Mouse (Mus musculus): ENCODE results near the gene Zfp446. TPM values are rescaled to one million over a fixed set of nuclear protein-coding genes. Genes with fewer than 3 reads are reported as not detected.

The Zfp446 gene
- polyA plus RNA-seq, 1 experiment from 2014 or later: 5.5 TPM

GRCm38 (mm10) chr7:12954896-12955295 is 22.8 kb upstream of the Zfp446 start:
- no peak for ATAC-seq (replicated peaks; ENCODE audit: insufficient number of reproducible peaks, low FRiP score, low TSS enrichment)
- Histone ChIP-seq H3K27ac (ENCODE audit: low read depth, low read length) (no peak overlapping the region), H3K9ac (ENCODE audit: low read depth, low read length) (no peak overlapping the region), H3K4me1 (ENCODE audit: control insufficient read depth, insufficient read depth, low read length) (0 out of 2 replicates have a peak, but pooled peaks cover 3% of the 10 kb centered on the region), H3K36me3 (ENCODE audit: control insufficient read depth, insufficient read depth, low read length) (no peaks in the 10 kb centered on the region), H3K4me2 (no peak overlapping the region), H3K9me3 (replicated peaks; ENCODE audit: control insufficient read depth, low read length) (no peaks in the 10 kb centered on the region), H3K4me3 (ENCODE audit: low read depth, low read length) (no peak overlapping the region), H3K27me3 (ENCODE audit: control insufficient read depth, insufficient read depth, low read length) (no peaks in the 10 kb centered on the region)
- WGBS (ENCODE audit: insufficient replicate concordance): 48% methylated on average over 3 of the region's 3 CpGs

DNA sequence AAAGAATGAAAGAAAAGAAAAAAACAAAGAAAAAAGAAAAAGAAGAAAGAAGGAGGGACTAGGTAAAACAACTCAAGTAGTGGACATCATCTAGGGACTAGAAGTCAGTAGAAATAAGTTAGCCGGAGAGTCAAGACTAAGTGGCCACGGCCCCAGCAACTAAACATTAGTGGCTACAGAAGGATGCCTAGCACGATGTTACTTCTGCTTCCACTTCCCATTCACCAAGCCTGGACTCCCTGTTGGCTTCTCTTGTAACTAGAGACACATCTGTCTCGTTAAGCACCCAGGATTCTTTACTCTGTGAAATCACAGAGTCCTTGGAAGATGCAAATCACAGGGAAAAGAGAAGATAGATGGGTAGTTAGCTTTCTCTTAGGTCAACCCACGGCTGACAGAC is 20.1 kb upstream of the Zfp446 start:
- no peaks in the 10 kb centered on the region for H3K4me1 ChIP-seq (ENCODE audit: control insufficient read depth, insufficient read depth, low read length)
- no peaks in the 10 kb centered on the region for H3K36me3 ChIP-seq (ENCODE audit: control insufficient read depth, insufficient read depth, low read length)
- H3K27me3 ChIP-seq (ENCODE audit: control insufficient read depth, insufficient read depth, low read length): no peaks in the 10 kb centered on the region
- no peaks in the 10 kb centered on the region for H3K9me3 ChIP-seq (replicated peaks; ENCODE audit: control insufficient read depth, low read length)
- ATAC-seq (replicated peaks; ENCODE audit: insufficient number of reproducible peaks, low FRiP score, low TSS enrichment): no peak
- H3K4me2 ChIP-seq: no peak overlapping the region
- H3K27ac ChIP-seq (ENCODE audit: low read depth, low read length): no peak overlapping the region
- no peak overlapping the region for H3K4me3 ChIP-seq (ENCODE audit: low read depth, low read length)
- H3K9ac ChIP-seq (ENCODE audit: low read depth, low read length): no peak overlapping the region
- 63% methylated on average over 5 of the region's 5 CpGs for WGBS (ENCODE audit: insufficient replicate concordance)

DNA sequence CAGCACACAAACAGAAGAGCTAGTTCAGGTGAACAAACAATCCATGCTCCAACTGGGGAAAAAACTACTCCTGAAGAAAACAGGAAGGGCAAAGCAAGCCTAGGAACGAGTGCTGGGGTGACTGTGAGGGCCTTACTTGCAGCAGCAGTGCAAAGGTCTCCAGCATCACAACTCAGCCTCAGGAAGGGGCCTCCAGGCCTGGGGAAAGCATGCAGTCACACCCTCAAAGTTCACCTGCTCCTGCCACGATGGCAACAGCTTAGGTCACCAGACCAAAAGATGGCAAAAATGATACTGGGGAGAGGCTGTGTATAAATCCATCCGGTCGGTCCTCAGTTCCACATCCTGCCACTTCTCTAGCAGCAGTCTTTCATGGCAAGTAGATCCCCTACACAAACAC is 18.7 kb upstream of the Zfp446 start:
- H3K4me1 ChIP-seq (ENCODE audit: control insufficient read depth, insufficient read depth, low read length): no peaks in the 10 kb centered on the region
- WGBS (ENCODE audit: insufficient replicate concordance): 79% methylated on average over 4 of the region's 4 CpGs
- no peak overlapping the region for H3K9ac ChIP-seq (ENCODE audit: low read depth, low read length)
- H3K36me3 ChIP-seq (ENCODE audit: control insufficient read depth, insufficient read depth, low read length): no peaks in the 10 kb centered on the region
- ATAC-seq (replicated peaks; ENCODE audit: insufficient number of reproducible peaks, low FRiP score, low TSS enrichment): no peak
- no peaks in the 10 kb centered on the region for H3K9me3 ChIP-seq (replicated peaks; ENCODE audit: control insufficient read depth, low read length)
- no peaks in the 10 kb centered on the region for H3K27me3 ChIP-seq (ENCODE audit: control insufficient read depth, insufficient read depth, low read length)
- H3K27ac ChIP-seq (ENCODE audit: low read depth, low read length): no peak overlapping the region
- H3K4me2 ChIP-seq: no peak overlapping the region
- no peak overlapping the region for H3K4me3 ChIP-seq (ENCODE audit: low read depth, low read length)

DNA sequence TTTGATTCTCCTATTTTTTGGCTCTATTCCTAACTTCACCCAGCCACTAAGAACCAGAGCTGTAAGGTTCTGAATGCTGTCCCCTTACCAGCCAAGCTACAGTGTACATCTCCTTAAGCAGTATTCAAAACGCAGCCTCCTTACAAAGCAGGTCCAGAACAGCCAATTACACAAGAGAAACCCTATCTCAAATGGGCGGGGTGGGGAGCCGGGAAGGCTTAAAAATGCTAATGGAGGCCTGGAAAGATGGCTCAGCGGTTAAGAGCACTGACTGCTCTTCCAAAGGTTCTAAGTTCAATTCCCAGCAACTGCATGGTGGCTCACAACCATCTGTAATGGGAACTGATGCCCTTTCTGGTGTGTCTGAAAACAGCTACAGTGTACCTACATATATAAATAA is 17.9 kb upstream of the Zfp446 start:
- Histone ChIP-seq H3K9ac (ENCODE audit: low read depth, low read length) (no peak overlapping the region), H3K4me3 (ENCODE audit: low read depth, low read length) (no peak overlapping the region), H3K9me3 (replicated peaks; ENCODE audit: control insufficient read depth, low read length) (no peaks in the 10 kb centered on the region), H3K4me1 (ENCODE audit: control insufficient read depth, insufficient read depth, low read length) (no peaks in the 10 kb centered on the region), H3K4me2 (no peak overlapping the region), H3K27me3 (ENCODE audit: control insufficient read depth, insufficient read depth, low read length) (no peaks in the 10 kb centered on the region), H3K36me3 (ENCODE audit: control insufficient read depth, insufficient read depth, low read length) (no peaks in the 10 kb centered on the region), H3K27ac (ENCODE audit: low read depth, low read length) (no peak overlapping the region)
- 22% methylated on average over 4 of the region's 4 CpGs for WGBS (ENCODE audit: insufficient replicate concordance)
- ATAC-seq (replicated peaks; ENCODE audit: insufficient number of reproducible peaks, low FRiP score, low TSS enrichment): no peak

- peak overlapping the region; percentile 76 for H3K4me2 ChIP-seq
- peaks cover 5% of the 10 kb centered on the region for H3K4me1 ChIP-seq (ENCODE audit: control insufficient read depth, insufficient read depth, low read length)
- no peaks in the 10 kb centered on the region for H3K9me3 ChIP-seq (replicated peaks; ENCODE audit: control insufficient read depth, low read length)
- no peaks in the 10 kb centered on the region for H3K27me3 ChIP-seq (ENCODE audit: control insufficient read depth, insufficient read depth, low read length)
- peak overlapping the region; percentile 80 for H3K9ac ChIP-seq (ENCODE audit: low read depth, low read length)
- ATAC-seq (replicated peaks; ENCODE audit: insufficient number of reproducible peaks, low FRiP score, low TSS enrichment): peak; percentile 43
- H3K4me3 ChIP-seq (ENCODE audit: low read depth, low read length): peak overlapping the region; percentile 61
- H3K27ac ChIP-seq (ENCODE audit: low read depth, low read length): peak overlapping the region; percentile 88
- H3K36me3 ChIP-seq (ENCODE audit: control insufficient read depth, insufficient read depth, low read length): no peaks in the 10 kb centered on the region
- 6% methylated on average over 29 of the region's 29 CpGs for WGBS (ENCODE audit: insufficient replicate concordance)
These were observed 16.0 kb upstream of the Zfp446 start for GRCm38 (mm10) chr7:12961511-12962141.

GRCm38 (mm10) chr7:12965678-12966091 is 12.0 kb upstream of the Zfp446 start, which contains the start of gene Zfp324:
Gene Zfp324 (plus strand): TSS chr7:12965838.
- no peaks in the 10 kb centered on the region for H3K9me3 ChIP-seq (replicated peaks; ENCODE audit: control insufficient read depth, low read length)
- peaks cover 11% of the 10 kb centered on the region for H3K36me3 ChIP-seq (ENCODE audit: control insufficient read depth, insufficient read depth, low read length)
- peak within 1 kb of the TSS; percentile 91 for H3K4me3 ChIP-seq (ENCODE audit: low read depth, low read length)
- peak within 1 kb of the TSS; percentile 93 for H3K9ac ChIP-seq (ENCODE audit: low read depth, low read length)
- peak within 1 kb of the TSS; percentile 90 for H3K27ac ChIP-seq (ENCODE audit: low read depth, low read length)
- peak within 1 kb of the TSS; percentile 97 for H3K4me2 ChIP-seq
- H3K4me1 ChIP-seq (ENCODE audit: control insufficient read depth, insufficient read depth, low read length): peaks cover 8% of the 10 kb centered on the region
- under 1% methylated on average over 23 of the region's 23 CpGs for WGBS (ENCODE audit: insufficient replicate concordance)
- peak; percentile 92 for ATAC-seq (replicated peaks; ENCODE audit: insufficient number of reproducible peaks, low FRiP score, low TSS enrichment)
- no peaks in the 10 kb centered on the region for H3K27me3 ChIP-seq (ENCODE audit: control insufficient read depth, insufficient read depth, low read length)

DNA sequence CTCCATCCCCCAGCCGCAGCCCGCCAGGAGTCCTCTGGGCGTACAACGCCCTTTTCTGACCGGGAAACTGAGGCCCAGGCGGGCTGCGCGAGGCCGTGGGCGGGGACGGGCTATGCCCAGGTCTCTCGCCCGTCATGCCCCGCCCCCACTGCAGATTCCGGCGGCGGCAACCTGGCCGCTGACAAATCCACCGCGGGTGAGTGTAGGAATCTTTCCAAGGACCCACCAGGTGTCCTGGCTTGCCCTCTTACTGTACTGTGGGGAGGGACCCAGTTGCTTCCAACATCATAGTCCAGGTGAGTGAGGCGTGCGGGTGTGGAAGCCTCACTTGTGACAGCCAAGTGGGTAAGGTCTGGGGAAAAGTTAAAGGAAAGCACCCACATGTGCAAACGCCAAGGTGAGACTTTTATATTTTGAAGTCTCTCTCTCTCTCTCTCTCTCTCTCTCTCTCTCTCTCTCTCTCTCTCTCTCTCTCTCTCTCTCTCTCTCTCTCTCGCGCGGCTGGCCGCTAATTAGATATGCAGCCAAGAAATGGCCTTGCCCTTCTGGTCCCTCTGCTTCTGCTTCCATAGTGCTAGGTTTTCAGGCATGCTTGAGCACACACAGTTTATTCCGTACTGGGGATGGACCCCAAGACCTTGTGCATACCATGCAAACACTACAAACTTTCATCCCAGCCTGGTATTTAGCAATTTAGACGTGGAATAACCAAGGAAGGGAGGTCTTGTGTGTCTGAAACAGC is 11.4 kb upstream of the Zfp446 start:
- Histone ChIP-seq H3K4me1 (ENCODE audit: control insufficient read depth, insufficient read depth, low read length) (peaks cover 8% of the 10 kb centered on the region), H3K27ac (ENCODE audit: low read depth, low read length) (peak overlapping the region; percentile 90), H3K27me3 (ENCODE audit: control insufficient read depth, insufficient read depth, low read length) (no peaks in the 10 kb centered on the region), H3K9ac (ENCODE audit: low read depth, low read length) (peak overlapping the region; percentile 93), H3K4me2 (peak overlapping the region; percentile 97), H3K9me3 (replicated peaks; ENCODE audit: control insufficient read depth, low read length) (no peaks in the 10 kb centered on the region), H3K4me3 (ENCODE audit: low read depth, low read length) (peak overlapping the region; percentile 91), H3K36me3 (ENCODE audit: control insufficient read depth, insufficient read depth, low read length) (peaks cover 17% of the 10 kb centered on the region)
- peak; percentile 78 for ATAC-seq (replicated peaks; ENCODE audit: insufficient number of reproducible peaks, low FRiP score, low TSS enrichment)
- under 1% methylated on average over 29 of the region's 29 CpGs for WGBS (ENCODE audit: insufficient replicate concordance)

DNA sequence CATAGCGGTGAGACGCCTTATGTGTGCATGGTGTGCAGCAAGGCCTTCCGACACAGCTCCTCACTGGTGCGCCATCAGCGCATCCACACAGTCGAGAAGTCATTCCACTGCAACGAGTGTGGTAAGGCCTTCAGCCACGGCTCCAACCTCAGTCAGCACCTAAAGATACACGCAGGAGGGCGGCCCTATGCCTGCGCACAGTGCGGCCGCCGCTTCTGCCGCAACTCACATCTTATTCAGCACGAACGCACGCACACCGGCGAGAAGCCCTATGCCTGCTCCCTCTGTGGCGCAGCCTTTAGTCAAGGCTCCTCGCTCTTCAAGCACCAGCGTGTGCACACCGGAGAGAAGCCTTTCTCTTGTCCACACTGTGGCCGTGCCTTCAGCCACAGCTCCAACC is 6.7 kb upstream of the Zfp446 start:
- Histone ChIP-seq H3K27me3 (ENCODE audit: control insufficient read depth, insufficient read depth, low read length) (no peaks in the 10 kb centered on the region), H3K4me3 (ENCODE audit: low read depth, low read length) (no peak overlapping the region), H3K4me2 (no peak overlapping the region), H3K9ac (ENCODE audit: low read depth, low read length) (no peak overlapping the region), H3K4me1 (ENCODE audit: control insufficient read depth, insufficient read depth, low read length) (peaks cover 3% of the 10 kb centered on the region; the same call in 1 of the 2 replicates), H3K36me3 (ENCODE audit: control insufficient read depth, insufficient read depth, low read length) (peaks cover 21% of the 10 kb centered on the region), H3K27ac (ENCODE audit: low read depth, low read length) (no peak overlapping the region), H3K9me3 (replicated peaks; ENCODE audit: control insufficient read depth, low read length) (no peaks in the 10 kb centered on the region)
- no peak for ATAC-seq (replicated peaks; ENCODE audit: insufficient number of reproducible peaks, low FRiP score, low TSS enrichment)
- WGBS (ENCODE audit: insufficient replicate concordance): 90% methylated on average over 25 of the region's 25 CpGs
